Mouse (Mus musculus) lung, postnatal 0 days (tissue): Measurements from ENCODE around the gene Ralgapa2. TPM values are rescaled to one million over a fixed set of nuclear protein-coding genes. Genes with fewer than 3 reads are reported as not detected.

Experiments used
- ATAC-seq: fragments of 200-750 bp; cut with Nextera tagmentation; 2 replicates; pipeline ENCODE4 v1.8.0; 2017; ENCODE audit warnings: moderate library complexity
- DNase-seq: peaks from one replicate; pipeline ENCODE4 v3.0.0-alpha.2; 2016; ENCODE audit warnings: low spot score
- H3K27ac ChIP-seq: fragments of 300-500 bp; sonication (generic); 2 replicates; pipeline ENCODE4 v1.5.1; 2014; ENCODE audit warnings: antibody characterized with exemption, mild to moderate bottlenecking, low read length, mixed read lengths
- H3K27me3 ChIP-seq: fragments of 300-500 bp; sonication (generic); replicated peaks from 2 replicates; pipeline ENCODE4 v1.6.1; 2014; ENCODE audit warnings: low read length, mixed read lengths; ENCODE audit not compliant: insufficient read depth
- H3K36me3 ChIP-seq: fragments of 300-500 bp; sonication (generic); 2 replicates; pipeline ENCODE4 v1.6.1; 2014; ENCODE audit warnings: low read length, mixed read lengths; ENCODE audit not compliant: insufficient read depth
- H3K4me1 ChIP-seq: fragments of 300-500 bp; sonication (generic); 2 replicates; pipeline ENCODE4 v1.6.1; 2014; ENCODE audit warnings: antibody characterized with exemption, low read depth, low read length, mixed read lengths; ENCODE audit not compliant: insufficient read depth
- H3K4me2 ChIP-seq: fragments of 300-500 bp; sonication (generic); replicated peaks from 2 replicates; pipeline ENCODE4 v1.6.1; 2014; ENCODE audit warnings: low read depth, mild to moderate bottlenecking, low read length, moderate library complexity, mixed read lengths
- H3K4me3 ChIP-seq: fragments of 300-500 bp; sonication (generic); 2 replicates; pipeline ENCODE4 v1.5.1; 2014; ENCODE audit warnings: low read depth, low read length
- H3K9ac ChIP-seq: fragments of 300-500 bp; sonication (generic); replicated peaks from 2 replicates; pipeline ENCODE4 v1.6.1; 2014; ENCODE audit warnings: low read depth, mild to moderate bottlenecking
- H3K9me3 ChIP-seq: fragments of 300-500 bp; sonication (generic); 2 replicates; pipeline ENCODE4 v1.6.1; 2016; ENCODE audit warnings: low read length, mixed read lengths
- CTCF ChIP-seq: IDR thresholded peaks from 2 replicates; pipeline ENCODE4 v1.5.1; 2016; ENCODE audit warnings: antibody characterized with exemption, mild to moderate bottlenecking
- EP300 ChIP-seq: IDR thresholded peaks from 2 replicates; pipeline ENCODE4 v1.6.1; 2016; ENCODE audit warnings: antibody characterized with exemption, mild to moderate bottlenecking, control low read depth
- WGBS: fragments of 180-500 bp; shearing (Covaris S2); extraction: QIAGEN DNeasy Blood & Tissue Kit; methylation state at CpG from one replicate; pipeline ENCODE4 v1.1.7; 2014; 5-methylcytosine and 5-hydroxymethylcytosine counted together
- polyA plus RNA-seq: library from polyadenylated mRNA; unstranded; fragments of >200 nt; fragmentation: Nextera tagmentation; extraction: Ambion mirVana; gene quantifications from 2 replicates; pipeline ENCODE4 v1.2.1, GENCODE M21; 2015

Ralgapa2 gene
- polyA plus RNA-seq, 1 experiment from 2014 or later, result 9.1 TPM

DNA sequence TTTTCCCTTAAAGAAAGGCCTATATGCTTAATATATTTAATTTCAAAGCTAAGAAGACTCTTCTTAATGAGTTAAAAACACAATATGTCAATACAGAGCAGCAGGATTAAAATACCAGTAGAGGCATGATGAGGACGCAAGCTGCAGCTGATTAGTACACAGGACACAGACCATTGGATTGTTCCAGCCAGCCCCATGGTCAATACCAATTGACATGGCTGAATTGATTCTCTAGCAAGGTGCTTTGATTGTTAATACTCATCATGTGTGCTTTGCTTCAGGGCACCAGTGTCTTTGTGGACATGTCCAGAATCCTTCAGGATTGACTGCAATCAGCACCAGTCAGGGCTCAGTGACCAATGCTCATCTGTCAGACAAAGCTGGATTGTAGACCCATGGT is 185.5 kb downstream of the Ralgapa2 start:
- no peak overlapping the region for H3K4me2 ChIP-seq
- no peaks in the 10 kb centered on the region for H3K4me1 ChIP-seq
- H3K9ac ChIP-seq, result no peak overlapping the region
- no peak for DNase-seq
- no peak for TF ChIP-seq EP300
- no peak for TF ChIP-seq CTCF
- no peak overlapping the region for H3K27ac ChIP-seq
- WGBS, result 97% methylated on average over 1 of the region's 1 CpGs
- no peaks in the 10 kb centered on the region for H3K36me3 ChIP-seq
- H3K27me3 ChIP-seq, result no peaks in the 10 kb centered on the region
- H3K9me3 ChIP-seq, result no peaks in the 10 kb centered on the region
- no peak for ATAC-seq
- no peak overlapping the region for H3K4me3 ChIP-seq

DNA sequence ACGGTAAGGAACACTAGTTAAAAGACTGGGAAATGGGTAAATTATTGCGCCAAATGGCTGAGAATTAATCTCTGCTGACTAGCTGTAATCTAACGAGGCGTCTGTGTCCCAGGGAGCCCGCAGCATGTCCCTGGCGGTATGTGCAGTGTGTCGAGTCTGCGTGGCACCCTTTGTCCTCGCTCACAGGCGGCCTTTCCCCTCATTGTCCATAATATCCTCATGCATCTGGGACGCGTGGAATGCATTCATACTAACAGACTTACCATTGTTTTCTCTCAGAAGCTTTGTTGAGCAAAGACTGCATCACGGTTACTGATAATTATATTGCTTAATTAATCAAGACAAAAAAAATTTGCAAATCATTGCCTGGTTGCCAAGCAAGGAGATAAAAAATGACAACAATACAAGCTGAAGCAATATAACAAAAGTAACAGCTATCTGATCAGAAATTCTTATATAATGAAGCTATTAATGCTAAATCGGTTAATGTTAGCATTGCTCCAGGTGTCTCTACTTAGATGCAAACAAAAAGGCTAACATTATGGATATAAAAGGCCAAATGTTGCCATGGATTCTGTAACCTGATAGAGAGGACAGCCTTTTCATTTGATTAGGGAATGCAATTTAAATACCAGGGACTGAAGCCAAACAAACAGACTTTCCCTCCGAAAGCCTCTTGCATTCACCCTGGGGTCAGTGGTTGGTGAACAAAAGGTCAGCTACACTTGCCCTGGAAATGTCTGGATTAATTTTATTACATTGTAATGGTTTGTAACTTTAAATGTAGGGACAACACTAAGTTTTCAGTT is 187.0 kb downstream of the Ralgapa2 start:
- no peak for ATAC-seq
- TF ChIP-seq CTCF (no peak), EP300 (no peak)
- no peak overlapping the region for H3K4me3 ChIP-seq
- DNase-seq, result no peak
- no peak overlapping the region for H3K4me2 ChIP-seq
- no peaks in the 10 kb centered on the region for H3K9me3 ChIP-seq
- H3K27ac ChIP-seq, result no peak overlapping the region
- H3K27me3 ChIP-seq, result no peaks in the 10 kb centered on the region
- H3K36me3 ChIP-seq, result no peaks in the 10 kb centered on the region
- 64% methylated on average over 15 of the region's 15 CpGs for WGBS
- H3K9ac ChIP-seq, result no peak overlapping the region
- no peaks in the 10 kb centered on the region for H3K4me1 ChIP-seq

- Histone ChIP-seq H3K27ac (no peak overlapping the region), H3K36me3 (no peaks in the 10 kb centered on the region), H3K9ac (no peak overlapping the region), H3K27me3 (no peaks in the 10 kb centered on the region), H3K4me2 (no peak overlapping the region), H3K9me3 (no peaks in the 10 kb centered on the region), H3K4me1 (no peaks in the 10 kb centered on the region), H3K4me3 (no peak overlapping the region)
- DNase-seq (no peak), ATAC-seq (no peak)
- WGBS, result 89% methylated on average over 3 of the region's 3 CpGs
- TF ChIP-seq EP300 (no peak), CTCF (no peak)
Measured at GRCm38 (mm10) chr2:146324140-146324906, 187.8 kb downstream of the Ralgapa2 start.

DNA sequence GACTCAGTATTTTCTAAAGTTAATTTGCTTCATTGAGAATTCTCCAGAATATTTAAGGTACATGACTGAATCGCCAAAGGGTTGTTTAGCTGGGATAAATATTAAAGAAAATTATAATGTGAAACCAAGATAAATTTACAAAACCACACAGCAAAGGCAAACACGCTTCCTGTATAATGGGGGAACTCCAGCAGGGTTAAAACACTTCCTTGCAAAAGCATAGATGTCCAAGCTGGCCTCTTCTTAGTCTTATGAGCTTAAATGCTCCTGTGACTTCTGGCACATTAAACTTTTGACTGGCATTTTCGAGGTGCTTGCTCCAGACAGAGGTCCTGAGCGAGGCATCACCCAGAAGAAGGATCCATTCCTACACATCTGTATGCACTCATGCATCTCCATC is 188.6 kb downstream of the Ralgapa2 start:
- ATAC-seq (no peak), DNase-seq (no peak)
- H3K36me3 ChIP-seq, result no peaks in the 10 kb centered on the region
- H3K4me3 ChIP-seq, result no peak overlapping the region
- no peak overlapping the region for H3K27ac ChIP-seq
- H3K9me3 ChIP-seq, result no peaks in the 10 kb centered on the region
- H3K4me2 ChIP-seq, result no peak overlapping the region
- H3K27me3 ChIP-seq, result no peaks in the 10 kb centered on the region
- 83% methylated on average over 4 of the region's 4 CpGs for WGBS
- H3K4me1 ChIP-seq, result no peaks in the 10 kb centered on the region
- no peak for TF ChIP-seq CTCF
- no peak overlapping the region for H3K9ac ChIP-seq

DNA sequence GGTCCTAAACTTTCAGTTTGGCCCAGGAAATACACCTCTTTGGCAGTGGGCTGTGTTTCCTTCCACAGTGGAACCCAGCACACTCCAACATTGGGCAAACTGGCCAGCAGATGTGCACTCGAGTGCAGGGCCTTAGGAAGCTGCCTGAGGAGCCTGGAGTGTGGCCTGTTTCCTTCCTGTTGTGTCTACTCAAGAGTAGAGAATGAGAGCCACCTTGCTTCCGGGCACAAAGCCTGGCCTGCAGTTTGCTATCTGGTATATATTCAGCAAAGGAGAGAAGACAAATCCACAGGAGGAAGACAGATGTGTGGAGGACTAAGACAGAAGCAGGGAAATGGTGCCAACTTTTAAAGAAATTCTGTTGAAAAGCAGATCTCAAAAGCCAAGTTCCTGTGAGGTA is 189.4 kb downstream of the Ralgapa2 start:
- Histone ChIP-seq H3K36me3 (no peaks in the 10 kb centered on the region), H3K9ac (no peak overlapping the region), H3K27me3 (no peaks in the 10 kb centered on the region), H3K4me1 (no peaks in the 10 kb centered on the region), H3K4me2 (no peak overlapping the region), H3K9me3 (no peaks in the 10 kb centered on the region), H3K4me3 (no peak overlapping the region), H3K27ac (no peak overlapping the region)
- no peak for ATAC-seq
- WGBS, result 40% methylated on average over 2 of the region's 2 CpGs
- TF ChIP-seq CTCF, result no peak
- no peak for TF ChIP-seq EP300
- no peak for DNase-seq

- TF ChIP-seq CTCF, result no peak
- no peak for TF ChIP-seq EP300
- Histone ChIP-seq H3K9me3 (no peaks in the 10 kb centered on the region), H3K36me3 (no peaks in the 10 kb centered on the region), H3K9ac (no peak overlapping the region), H3K27me3 (no peaks in the 10 kb centered on the region), H3K4me2 (no peak overlapping the region), H3K27ac (no peak overlapping the region), H3K4me1 (no peaks in the 10 kb centered on the region), H3K4me3 (no peak overlapping the region)
- 84% methylated on average over 2 of the region's 2 CpGs for WGBS
- DNase-seq (no peak), ATAC-seq (no peak)
Measured at GRCm38 (mm10) chr2:146322019-146322418, 190.1 kb downstream of the Ralgapa2 start.
